Mouse (Mus musculus) ovary, adult 10 weeks (tissue): ENCODE data around the gene Fam229a. TPM values are rescaled to one million over a fixed set of nuclear protein-coding genes. Genes with fewer than 3 reads are reported as not detected.

Experiments used
- polyA plus RNA-seq: library from polyadenylated mRNA; stranded (reverse); fragments of 350-450 nt; fragmentation: Illumina TruSeq; extraction: RNeasy Lipid Tissue Mini Kit (QIAGEN cat#74804); gene quantifications from one replicate; pipeline ENCODE4 v1.2.3, GENCODE M21; 2014

Fam229a gene
- not detected for polyA plus RNA-seq

GRCm38 (mm10) chr4:129490972-129491880 is at the start of gene Fam229a, which contains the start of gene Tssk3:
Fam229a (plus strand) TSS chr4:129491190.
Tssk3 (minus strand) TSS chr4:129491022.

GRCm38 (mm10) chr4:129461183-129461960 is 29.6 kb upstream of the Fam229a start, which contains the start of gene Bsdc1:
Bsdc1 (plus strand) TSS chr4:129461581.

GRCm38 (mm10) chr4:129513086-129513767 is 22.2 kb downstream of the Fam229a start, which contains the start of gene Marcksl1:
Marcksl1 (plus strand) TSS chr4:129513581.

Other genes starting within 250 kb of the Fam229a start
- 2.3 TPM for gene C77080, start 229.8 kb upstream of the Fam229a start, polyA plus RNA-seq
- 4.0 TPM for gene Sync, start 203.6 kb upstream of the Fam229a start, polyA plus RNA-seq
- 398 TPM for gene Rbbp4, start 155.8 kb upstream of the Fam229a start, polyA plus RNA-seq
- gene Zbtb8os, start 155.5 kb upstream of the Fam229a start, polyA plus RNA-seq: 116 TPM
- 4.2 TPM for gene Zbtb8a, start 113.1 kb upstream of the Fam229a start, polyA plus RNA-seq
- gene Zbtb8b, start 50.3 kb upstream of the Fam229a start, polyA plus RNA-seq: 18.5 TPM
- 8.4 TPM for gene Bsdc1, start 29.6 kb upstream of the Fam229a start, polyA plus RNA-seq
- gene Tssk3, start 168 bp upstream of the Fam229a start, polyA plus RNA-seq: not detected
- 220 TPM for gene Marcksl1, start 22.4 kb downstream of the Fam229a start, polyA plus RNA-seq
- gene Hdac1, start 51.5 kb downstream of the Fam229a start, polyA plus RNA-seq: 51.0 TPM
- 0.66 TPM for gene Lck, start 82.5 kb downstream of the Fam229a start, polyA plus RNA-seq
- 0.94 TPM for gene Fam167b, start 87.4 kb downstream of the Fam229a start, polyA plus RNA-seq
- 20.0 TPM for gene Eif3i, start 109.5 kb downstream of the Fam229a start, polyA plus RNA-seq
- gene Tmem234, start 109.5 kb downstream of the Fam229a start, polyA plus RNA-seq: 29.8 TPM
- gene Dcdc2b, start 123.1 kb downstream of the Fam229a start, polyA plus RNA-seq: not detected
- 4.9 TPM for gene Iqcc, start 127.9 kb downstream of the Fam229a start, polyA plus RNA-seq
- 4.1 TPM for gene Ccdc28b, start 132.8 kb downstream of the Fam229a start, polyA plus RNA-seq
- 20.1 TPM for gene Txlna, start 149.9 kb downstream of the Fam229a start, polyA plus RNA-seq
- gene Kpna6, start 181.6 kb downstream of the Fam229a start, polyA plus RNA-seq: 60.3 TPM
- gene Tmem39b, start 205.6 kb downstream of the Fam229a start, polyA plus RNA-seq: 0.43 TPM